Mouse (Mus musculus) hindbrain, postnatal 0 days (tissue): ENCODE results near the gene Phactr1. TPM values are rescaled to one million over a fixed set of nuclear protein-coding genes. Genes with fewer than 3 reads are reported as not detected.

Experiments used
- ATAC-seq: fragments of 200-750 bp; cut with Nextera tagmentation; 2 replicates; pipeline ENCODE4 v1.8.0; 2017; ENCODE audit warnings: mild to moderate bottlenecking, moderate TSS enrichment, moderate library complexity
- DNase-seq: peaks from one replicate; pipeline ENCODE4 v3.0.0-alpha.2; 2015; ENCODE audit warnings: low spot score
- H3K27ac ChIP-seq: fragments of 300-500 bp; sonication (generic); 2 replicates; pipeline ENCODE4 v1.5.1; 2014; ENCODE audit warnings: mild to moderate bottlenecking
- H3K27me3 ChIP-seq: fragments of 300-500 bp; sonication (generic); 2 replicates; pipeline ENCODE4 v1.6.1; 2014; ENCODE audit warnings: low read length, mixed read lengths; ENCODE audit not compliant: insufficient read depth
- H3K36me3 ChIP-seq: fragments of 300-500 bp; sonication (generic); 2 replicates; pipeline ENCODE4 v1.6.1; 2014; ENCODE audit warnings: low read length, mixed read lengths; ENCODE audit not compliant: insufficient read depth
- H3K4me1 ChIP-seq: fragments of 300-500 bp; sonication (generic); 2 replicates; pipeline ENCODE4 v1.6.1; 2014; ENCODE audit warnings: antibody characterized with exemption, low read length, mixed read lengths; ENCODE audit not compliant: insufficient read depth
- H3K4me2 ChIP-seq: fragments of 300-500 bp; sonication (generic); 2 replicates; pipeline ENCODE4 v1.6.1; 2014; ENCODE audit warnings: low read depth, mild to moderate bottlenecking, low read length, moderate library complexity, mixed read lengths
- H3K4me3 ChIP-seq: fragments of 300-500 bp; sonication (generic); 2 replicates; pipeline ENCODE4 v1.5.1; 2014; ENCODE audit warnings: low read length
- H3K9ac ChIP-seq: fragments of 300-500 bp; sonication (generic); replicated peaks from 2 replicates; pipeline ENCODE4 v1.6.1; 2014; ENCODE audit warnings: mild to moderate bottlenecking, low read length, moderate library complexity, mixed read lengths
- H3K9me3 ChIP-seq: fragments of 300-500 bp; sonication (generic); 2 replicates; pipeline ENCODE4 v1.6.1; 2016; ENCODE audit warnings: low read length, mixed read lengths
- CTCF ChIP-seq: IDR thresholded peaks from 2 replicates; pipeline ENCODE4 v1.5.1; 2016; ENCODE audit warnings: antibody characterized with exemption, control low read depth, low read depth
- WGBS: fragments of 180-500 bp; shearing (Covaris S2); extraction: QIAGEN DNeasy Blood & Tissue Kit; methylation state at CpG from one replicate; pipeline ENCODE4 v1.1.7; 2014; 5-methylcytosine and 5-hydroxymethylcytosine counted together
- polyA plus RNA-seq: library from polyadenylated mRNA; unstranded; fragments of >200 nt; fragmentation: Nextera tagmentation; extraction: Ambion mirVana; gene quantifications from 2 replicates; pipeline ENCODE4 v1.2.1, GENCODE M21; 2015
- total RNA-seq: library from RNA; depleted of rRNA; stranded (reverse); fragments of >200 nt; gene quantifications from 2 replicates; pipeline ENCODE4 v1.2.3, GENCODE M21; 2014

Phactr1 gene
- total and polyA plus RNA-seq, 2 experiments from 2014 or later: 46.6 to 56.7 TPM

DNA sequence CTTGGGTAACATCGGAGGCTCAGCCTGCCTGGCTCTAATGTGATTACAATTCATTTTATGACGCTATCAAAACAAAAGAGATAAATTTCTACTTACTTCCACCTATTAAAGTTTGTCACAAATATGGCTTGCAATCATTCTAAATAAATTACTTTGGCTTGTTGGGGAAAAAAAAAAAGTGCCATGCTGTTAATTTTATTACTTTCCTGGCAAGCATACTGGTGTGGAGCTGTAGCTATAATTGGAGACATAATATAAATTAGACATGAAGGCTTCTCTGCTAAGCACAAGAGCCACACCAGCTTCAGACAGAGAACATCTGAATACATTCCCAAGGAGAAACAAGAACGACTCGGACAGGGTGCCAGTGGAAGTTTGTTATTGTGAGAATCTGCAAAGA is 315.8 kb downstream of the Phactr1 start:
- Histone ChIP-seq H3K4me1 (no peaks in the 10 kb centered on the region), H3K9ac (no peak overlapping the region), H3K27ac (no peak overlapping the region), H3K9me3 (no peaks in the 10 kb centered on the region), H3K36me3 (no peaks in the 10 kb centered on the region), H3K4me2 (no peak overlapping the region), H3K4me3 (no peak overlapping the region), H3K27me3 (no peaks in the 10 kb centered on the region)
- no peak for DNase-seq
- 49% methylated on average over 4 of the region's 4 CpGs for WGBS
- TF ChIP-seq CTCF: no peak
- ATAC-seq: no peak

- Histone ChIP-seq H3K4me1 (no peaks in the 10 kb centered on the region), H3K27me3 (no peaks in the 10 kb centered on the region), H3K27ac (no peak overlapping the region), H3K9ac (no peak overlapping the region), H3K9me3 (no peaks in the 10 kb centered on the region), H3K36me3 (no peaks in the 10 kb centered on the region), H3K4me3 (no peak overlapping the region), H3K4me2 (no peak overlapping the region)
- 80% methylated on average over 3 of the region's 3 CpGs for WGBS
- ATAC-seq: no peak
- no peak for DNase-seq
- no peak for TF ChIP-seq CTCF
Observed at GRCm38 (mm10) chr13:42999287-42999686, 318.9 kb downstream of the Phactr1 start.

GRCm38 (mm10) chr13:43005131-43005579 is 324.7 kb downstream of the Phactr1 start:
- TF ChIP-seq CTCF: no peak
- ATAC-seq: no peak
- Histone ChIP-seq H3K4me3 (no peak overlapping the region), H3K4me1 (no peaks in the 10 kb centered on the region), H3K9me3 (no peaks in the 10 kb centered on the region), H3K27ac (no peak overlapping the region), H3K27me3 (no peaks in the 10 kb centered on the region), H3K4me2 (no peak overlapping the region), H3K36me3 (no peaks in the 10 kb centered on the region), H3K9ac (no peak overlapping the region)
- 31% methylated on average over 3 of the region's 3 CpGs for WGBS
- no peak for DNase-seq

- Histone ChIP-seq H3K9ac (no peak overlapping the region), H3K36me3 (no peaks in the 10 kb centered on the region), H3K4me3 (no peak overlapping the region), H3K27ac (no peak overlapping the region), H3K9me3 (no peaks in the 10 kb centered on the region), H3K4me2 (no peak overlapping the region), H3K4me1 (no peaks in the 10 kb centered on the region), H3K27me3 (no peaks in the 10 kb centered on the region)
- ATAC-seq (no peak), DNase-seq (no peak)
- 74% methylated on average over 5 of the region's 5 CpGs for WGBS
- no peak for TF ChIP-seq CTCF
Observed at GRCm38 (mm10) chr13:43008466-43008865, 328.0 kb downstream of the Phactr1 start.

GRCm38 (mm10) chr13:43009596-43009995 is 329.2 kb downstream of the Phactr1 start:
- Histone ChIP-seq H3K27me3 (no peaks in the 10 kb centered on the region), H3K27ac (no peak overlapping the region), H3K9ac (no peak overlapping the region), H3K4me2 (no peak overlapping the region), H3K4me1 (no peaks in the 10 kb centered on the region), H3K4me3 (no peak overlapping the region), H3K36me3 (no peaks in the 10 kb centered on the region), H3K9me3 (no peaks in the 10 kb centered on the region)
- WGBS: 84% methylated on average over 3 of the region's 3 CpGs
- no peak for TF ChIP-seq CTCF
- no peak for ATAC-seq
- no peak for DNase-seq

GRCm38 (mm10) chr13:43011516-43011915 is 331.1 kb downstream of the Phactr1 start:
- no peaks in the 10 kb centered on the region for H3K9me3 ChIP-seq
- no peak overlapping the region for H3K27ac ChIP-seq
- WGBS: 28% methylated on average over 3 of the region's 3 CpGs
- no peaks in the 10 kb centered on the region for H3K4me1 ChIP-seq
- peak; percentile 29 for ATAC-seq
- H3K9ac ChIP-seq: no peak overlapping the region
- no peak for TF ChIP-seq CTCF
- H3K27me3 ChIP-seq: no peaks in the 10 kb centered on the region
- H3K4me2 ChIP-seq: no peak overlapping the region
- no peaks in the 10 kb centered on the region for H3K36me3 ChIP-seq
- no peak overlapping the region for H3K4me3 ChIP-seq
- DNase-seq: peak; percentile 17

DNA sequence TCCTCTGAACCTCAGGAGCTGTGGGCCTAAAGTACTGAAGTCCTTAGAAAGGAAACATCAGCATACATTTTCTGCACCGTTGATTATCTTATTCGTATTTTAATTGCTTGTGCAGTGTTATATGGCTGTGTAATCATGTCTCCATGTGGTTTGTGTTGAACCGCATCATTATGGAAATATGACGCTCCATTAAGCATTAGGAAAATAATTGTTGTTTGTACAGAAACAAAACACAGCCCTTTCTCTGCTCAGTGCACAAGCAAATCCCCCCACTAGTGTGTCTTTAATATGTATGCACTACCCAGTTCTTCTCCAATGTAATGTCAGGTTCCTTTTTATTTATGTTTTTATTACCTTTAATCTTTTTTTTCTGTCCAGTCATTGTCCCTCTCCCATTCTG is 333.6 kb downstream of the Phactr1 start:
- no peaks in the 10 kb centered on the region for H3K27me3 ChIP-seq
- no peak overlapping the region for H3K4me3 ChIP-seq
- 69% methylated on average over 4 of the region's 4 CpGs for WGBS
- ATAC-seq (no peak), DNase-seq (no peak)
- H3K27ac ChIP-seq: no peak overlapping the region
- H3K4me1 ChIP-seq: no peaks in the 10 kb centered on the region
- H3K9me3 ChIP-seq: no peaks in the 10 kb centered on the region
- H3K4me2 ChIP-seq: no peak overlapping the region
- TF ChIP-seq CTCF: no peak
- no peak overlapping the region for H3K9ac ChIP-seq
- H3K36me3 ChIP-seq: no peaks in the 10 kb centered on the region
